Mouse (Mus musculus): ENCODE data around the gene Ung. TPM values are rescaled to one million over a fixed set of nuclear protein-coding genes. Genes with fewer than 3 reads are reported as not detected.

Ung gene
- polyA plus RNA-seq, 1 experiment = not detected

DNA sequence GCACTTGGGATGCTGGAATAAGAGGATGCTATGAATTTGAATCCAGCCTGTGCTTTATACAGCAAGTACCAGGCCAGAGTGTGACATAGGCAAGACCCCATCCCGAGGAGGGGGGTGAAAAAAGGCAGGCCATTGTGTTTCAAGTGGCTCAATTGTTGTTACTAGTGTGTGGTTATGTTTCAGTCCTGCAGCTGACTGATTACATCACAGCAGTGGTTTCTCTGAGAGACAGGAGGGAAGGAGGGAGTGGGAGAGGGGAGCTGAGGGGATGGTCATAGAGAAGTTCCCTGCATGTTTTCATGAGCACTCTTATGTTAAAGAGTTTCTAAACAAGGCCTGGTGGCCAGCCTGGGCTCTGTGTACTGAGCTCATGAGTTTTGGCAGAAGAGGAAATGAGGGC, 27.4 kb upstream of the Ung start:
- H3K27ac ChIP-seq (ENCODE audit: insufficient read depth, low read depth, low read length) = no peak overlapping the region
- peaks cover 17% of the 10 kb centered on the region for H3K4me1 ChIP-seq (ENCODE audit: control insufficient read depth, insufficient read depth, low read length)
- TF ChIP-seq POLR2A (IDR thresholded peaks at IDR 0.05; ENCODE audit: insufficient read depth, low read depth, low read length) (no peak), CTCF (IDR thresholded peaks at IDR 0.05; ENCODE audit: insufficient read depth, low read depth, low read length) (no peak)
- WGBS = 79% methylated on average over 1 of the region's 1 CpGs
- no peak overlapping the region for H3K4me3 ChIP-seq (ENCODE audit: insufficient read depth, low read depth, low read length)

DNA sequence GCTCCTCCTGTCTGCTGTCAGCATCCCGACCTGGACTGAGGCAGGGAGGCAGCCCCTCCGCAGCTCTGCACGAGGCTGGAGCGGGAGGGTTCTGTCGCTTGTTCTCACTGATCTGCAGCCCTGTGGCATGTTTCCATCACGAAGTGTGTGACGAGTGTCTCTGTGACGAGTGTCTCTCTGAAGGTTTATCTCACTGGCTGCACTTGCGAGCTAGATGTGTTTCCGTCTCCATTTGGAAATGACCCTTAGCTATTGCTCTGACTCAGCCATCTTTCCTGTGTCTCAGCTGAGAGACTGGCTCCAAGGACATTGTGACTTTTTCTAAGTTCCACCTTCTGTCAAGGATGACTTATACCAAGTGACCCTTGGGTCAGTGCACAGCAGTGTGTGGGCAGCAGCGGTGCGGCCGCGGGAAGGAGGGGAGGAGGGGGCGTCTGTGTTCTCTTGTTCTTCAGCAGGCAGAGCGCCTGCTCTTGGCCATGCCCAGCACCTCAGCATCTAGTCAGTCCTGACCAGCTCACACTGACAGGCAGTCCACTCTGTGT, 23.7 kb upstream of the Ung start:
- TF ChIP-seq CTCF (IDR thresholded peaks at IDR 0.05; ENCODE audit: insufficient read depth, low read depth, low read length) (no peak), POLR2A (IDR thresholded peaks at IDR 0.05; ENCODE audit: insufficient read depth, low read depth, low read length) (no peak)
- WGBS = 92% methylated on average over 16 of the region's 16 CpGs
- Histone ChIP-seq H3K4me3 (ENCODE audit: insufficient read depth, low read depth, low read length) (no peak overlapping the region), H3K27ac (ENCODE audit: insufficient read depth, low read depth, low read length) (no peak overlapping the region), H3K4me1 (ENCODE audit: control insufficient read depth, insufficient read depth, low read length) (peaks cover 11% of the 10 kb centered on the region; the same call in 1 of the 2 replicates)

DNA sequence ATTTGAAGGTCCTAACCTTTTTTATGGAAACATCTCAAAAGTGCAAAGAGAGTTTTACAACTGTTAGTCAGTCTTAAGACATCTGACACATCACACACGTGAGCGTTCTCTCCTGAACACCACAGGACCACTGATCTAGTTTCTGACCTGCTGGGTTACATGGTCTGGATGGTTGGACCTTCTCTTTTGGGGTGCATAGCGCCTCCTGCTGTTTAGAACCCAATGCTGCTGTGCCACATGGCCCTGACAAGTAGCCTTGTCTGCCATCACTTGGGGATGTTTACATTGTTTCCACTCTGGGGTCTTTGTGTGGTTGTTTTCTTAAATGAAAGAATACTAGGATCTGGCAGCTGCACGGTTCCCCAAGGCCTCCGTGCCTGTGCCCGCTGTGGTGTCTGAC, 16.9 kb upstream of the Ung start:
- WGBS = 82% methylated on average over 6 of the region's 6 CpGs
- TF ChIP-seq POLR2A (IDR thresholded peaks at IDR 0.05; ENCODE audit: insufficient read depth, low read depth, low read length) (no peak), CTCF (IDR thresholded peaks at IDR 0.05; ENCODE audit: insufficient read depth, low read depth, low read length) (no peak)

DNA sequence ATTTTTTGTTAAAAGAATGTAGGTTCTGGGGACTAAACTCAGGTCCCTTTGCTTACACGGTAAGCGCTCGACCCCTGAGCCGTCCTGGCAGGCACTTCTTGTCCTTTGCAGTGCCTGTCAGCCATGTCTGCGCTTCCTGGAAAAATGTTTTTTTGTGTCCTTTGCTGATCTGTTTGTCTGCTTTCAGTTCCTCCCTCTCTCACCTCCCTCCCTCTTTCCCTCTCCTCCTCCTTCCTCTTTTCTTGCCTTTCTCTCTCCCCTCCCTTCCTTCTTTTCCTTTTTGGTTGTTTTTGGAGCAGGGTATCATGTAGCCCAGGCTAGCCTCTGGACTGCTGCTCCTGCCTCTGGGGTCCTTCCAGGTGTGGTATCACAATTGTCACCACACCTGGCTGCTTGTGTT, 15.2 kb upstream of the Ung start:
- 84% methylated on average over 5 of the region's 5 CpGs for WGBS
- no peaks in the 10 kb centered on the region for H3K4me1 ChIP-seq (ENCODE audit: control insufficient read depth, insufficient read depth, low read length)
- no peak overlapping the region for H3K4me3 ChIP-seq (ENCODE audit: insufficient read depth, low read depth, low read length)
- H3K27ac ChIP-seq (ENCODE audit: insufficient read depth, low read depth, low read length) = no peak overlapping the region
- TF ChIP-seq POLR2A (IDR thresholded peaks at IDR 0.05; ENCODE audit: insufficient read depth, low read depth, low read length) (no peak), CTCF (IDR thresholded peaks at IDR 0.05; ENCODE audit: insufficient read depth, low read depth, low read length) (no peak)

More for the DNA sequence above, 16.9 kb upstream of the Ung start:
- Histone ChIP-seq H3K4me1 (ENCODE audit: control insufficient read depth, insufficient read depth, low read length) (no peaks in the 10 kb centered on the region), H3K4me3 (ENCODE audit: insufficient read depth, low read depth, low read length) (no peak overlapping the region), H3K27ac (ENCODE audit: insufficient read depth, low read depth, low read length) (no peak overlapping the region)

DNA sequence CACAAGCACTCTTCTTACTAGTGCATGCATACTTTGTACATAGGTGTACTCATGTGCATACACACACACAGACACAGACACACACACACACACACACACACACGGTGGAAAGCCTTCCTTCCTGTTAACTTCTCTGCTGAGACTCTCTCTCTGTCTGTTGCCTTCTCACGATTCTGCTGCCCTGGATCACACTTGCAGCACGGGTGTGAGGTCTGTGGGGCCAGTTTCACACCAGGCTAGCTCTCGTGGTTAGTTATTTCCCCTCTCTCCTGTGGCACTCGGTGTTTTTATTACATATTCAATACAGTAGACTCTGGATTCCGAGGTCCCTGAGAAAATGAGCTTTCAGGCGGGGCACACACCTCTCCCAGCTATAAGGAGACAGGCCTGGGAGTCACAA, 13.6 kb upstream of the Ung start:
- TF ChIP-seq CTCF (IDR thresholded peaks at IDR 0.05; ENCODE audit: insufficient read depth, low read depth, low read length) (no peak), POLR2A (IDR thresholded peaks at IDR 0.05; ENCODE audit: insufficient read depth, low read depth, low read length) (no peak)
- no peak overlapping the region for H3K4me3 ChIP-seq (ENCODE audit: insufficient read depth, low read depth, low read length)
- WGBS = 85% methylated on average over 7 of the region's 7 CpGs
- no peaks in the 10 kb centered on the region for H3K4me1 ChIP-seq (ENCODE audit: control insufficient read depth, insufficient read depth, low read length)
- no peak overlapping the region for H3K27ac ChIP-seq (ENCODE audit: insufficient read depth, low read depth, low read length)

DNA sequence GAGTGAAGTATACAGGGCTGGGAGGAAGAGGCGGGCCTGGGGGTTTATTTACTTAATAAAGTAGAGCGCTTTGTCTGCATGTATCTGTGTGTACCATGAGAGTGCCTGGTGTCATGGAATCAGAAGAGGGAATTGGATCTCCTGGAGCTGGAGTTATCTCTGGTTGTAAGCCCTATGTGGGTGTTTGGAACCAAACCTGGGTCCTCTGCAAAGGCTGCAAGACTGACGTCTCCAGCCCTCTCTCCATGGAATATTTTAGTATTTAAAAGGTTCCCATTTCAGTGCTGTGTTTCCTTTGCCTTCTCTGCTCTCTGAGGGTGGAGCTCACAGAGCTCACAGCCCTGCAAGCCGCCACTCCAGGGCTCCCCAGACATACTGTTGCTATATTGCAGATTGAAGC, 10.4 kb upstream of the Ung start:
- H3K4me1 ChIP-seq (ENCODE audit: control insufficient read depth, insufficient read depth, low read length) = no peaks in the 10 kb centered on the region
- TF ChIP-seq POLR2A (IDR thresholded peaks at IDR 0.05; ENCODE audit: insufficient read depth, low read depth, low read length) = no peak
- no peak for TF ChIP-seq CTCF (IDR thresholded peaks at IDR 0.05; ENCODE audit: insufficient read depth, low read depth, low read length)
- H3K4me3 ChIP-seq (ENCODE audit: insufficient read depth, low read depth, low read length) = no peak overlapping the region
- H3K27ac ChIP-seq (ENCODE audit: insufficient read depth, low read depth, low read length) = no peak overlapping the region
- WGBS = 78% methylated on average over 4 of the region's 4 CpGs

DNA sequence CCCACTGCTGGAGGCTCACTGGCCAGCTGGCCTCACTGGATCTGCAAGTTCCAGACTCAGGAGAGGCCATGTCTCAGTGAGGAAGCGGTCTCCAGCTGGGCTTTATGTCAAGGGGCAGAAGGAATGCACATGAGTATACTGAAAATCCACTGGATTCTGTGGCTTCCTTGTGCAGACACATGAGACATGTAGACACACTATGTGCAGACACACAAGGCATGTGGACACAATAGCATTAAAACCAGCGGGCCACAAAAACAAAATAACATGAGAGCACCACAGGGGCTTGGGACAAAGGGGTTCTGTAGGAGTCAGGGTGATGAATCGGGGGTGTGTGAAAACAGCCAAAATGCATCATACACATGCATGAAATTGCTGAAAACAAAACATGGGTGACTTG, 4.2 kb upstream of the Ung start:
- TF ChIP-seq CTCF (IDR thresholded peaks at IDR 0.05; ENCODE audit: insufficient read depth, low read depth, low read length) (no peak), POLR2A (IDR thresholded peaks at IDR 0.05; ENCODE audit: insufficient read depth, low read depth, low read length) (no peak)
- Histone ChIP-seq H3K4me1 (ENCODE audit: control insufficient read depth, insufficient read depth, low read length) (peaks cover 11% of the 10 kb centered on the region; the same call in 1 of the 2 replicates), H3K4me3 (ENCODE audit: insufficient read depth, low read depth, low read length) (no peak overlapping the region), H3K27ac (ENCODE audit: insufficient read depth, low read depth, low read length) (no peak overlapping the region)
- 91% methylated on average over 3 of the region's 3 CpGs for WGBS

DNA sequence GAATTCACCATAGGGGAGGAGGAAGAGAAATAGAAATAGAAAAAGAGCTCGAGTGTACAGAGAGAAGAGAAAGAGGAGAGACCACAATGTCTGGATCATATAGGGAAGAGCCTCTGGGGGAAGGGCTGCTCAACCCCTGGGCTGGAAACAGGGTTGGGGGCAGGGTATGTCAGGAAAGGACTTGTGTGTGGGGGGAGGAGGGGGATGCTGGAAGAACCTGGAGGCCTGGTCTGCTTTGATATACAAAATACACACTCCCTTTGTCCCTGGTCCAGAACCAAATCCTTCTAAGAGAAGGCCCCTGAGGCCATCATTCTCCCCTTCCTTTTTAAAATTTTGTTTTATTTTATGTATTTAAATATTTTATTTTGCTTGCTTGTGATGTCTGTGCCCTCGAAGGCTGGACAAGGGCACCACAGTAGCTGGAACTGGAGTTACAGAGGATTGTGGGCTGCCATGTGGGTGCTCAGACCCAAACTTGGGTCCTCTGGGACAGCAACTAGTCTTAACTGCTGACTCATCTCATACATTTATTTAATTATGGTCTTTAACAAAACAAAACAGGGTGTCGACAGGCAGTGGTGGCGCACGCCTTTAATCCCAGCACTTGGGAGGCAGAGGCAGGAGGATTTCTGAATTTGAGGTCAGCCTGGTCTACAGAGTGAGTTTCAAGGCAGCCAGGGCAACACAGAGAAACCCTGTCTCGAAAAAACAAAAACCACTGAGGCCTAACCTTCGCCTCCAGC, 3.5 kb upstream of the Ung start:
- no peak overlapping the region for H3K4me3 ChIP-seq (ENCODE audit: insufficient read depth, low read depth, low read length)
- H3K27ac ChIP-seq (ENCODE audit: insufficient read depth, low read depth, low read length) = no peak overlapping the region
- TF ChIP-seq POLR2A (IDR thresholded peaks at IDR 0.05; ENCODE audit: insufficient read depth, low read depth, low read length) = no peak
- no peak for TF ChIP-seq CTCF (IDR thresholded peaks at IDR 0.05; ENCODE audit: insufficient read depth, low read depth, low read length)
- peaks cover 15% of the 10 kb centered on the region; the same call in 1 of the 2 replicates for H3K4me1 ChIP-seq (ENCODE audit: control insufficient read depth, insufficient read depth, low read length)
- WGBS = 79% methylated on average over 7 of the region's 7 CpGs

Data from olfactory bulb, adult 2 months (tissue).